ENCODE assay signal across 28 mouse cellular contexts in the genomic region with DNA sequence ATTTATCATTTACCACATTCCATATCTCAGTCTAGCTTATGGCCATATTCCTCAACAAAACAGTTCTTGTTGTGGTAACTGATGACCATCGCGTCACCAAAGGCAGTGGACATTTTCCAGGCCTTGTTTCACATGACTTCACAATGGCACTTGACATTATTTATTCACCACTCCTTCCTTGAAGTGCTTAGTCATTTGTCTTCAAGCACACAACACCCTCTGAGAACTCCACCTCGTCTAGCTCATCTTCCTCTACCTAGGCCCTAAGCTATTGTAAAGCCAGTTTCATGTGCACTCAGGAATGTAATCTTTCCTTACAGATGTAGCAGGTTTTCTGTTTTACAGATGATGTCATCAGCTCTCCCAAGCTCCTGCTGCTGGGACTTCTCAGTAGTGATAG. TPM values are rescaled to one million over a fixed set of nuclear protein-coding genes. Genes with fewer than 3 reads are reported as not detected.
DNase-seq lines count a peak whose midpoint lies in the region; ATAC-seq and TF ChIP-seq lines count a peak whose summit lies in the region.
"Had no signal": no experiment of that assay in that cellular context is flagged by ENCODE, and none has a peak within 500 bp of the region (broad histone marks: within the 10 kb centered on the region; RNA-seq: fewer than 3 reads in every experiment).

No protein-coding gene starts in this region.

- no peak overlapping the region for H3K27ac ChIP-seq in stomach, postnatal 0 days (replicated peaks)
- H3K27ac ChIP-seq: embryonic facial prominence, embryonic 13.5 days; embryonic facial prominence, embryonic 15.5 days; forebrain, embryonic 10.5 days; forebrain, embryonic 12.5 days had no signal

- WGBS in stomach, postnatal 0 days = 82% methylated on average over 3 of the region's 3 CpGs

- H3K4me3 ChIP-seq in stomach, postnatal 0 days (ENCODE audit: low read depth, low read length) = no peak overlapping the region
- H3K4me3 ChIP-seq: embryonic facial prominence, embryonic 13.5 days; embryonic facial prominence, embryonic 15.5 days; erythroblast, embryonic 14.5 days; forebrain, embryonic 10.5 days; forebrain, embryonic 12.5 days had no signal

- no peaks in the 10 kb centered on the region for H3K27me3 ChIP-seq in stomach, postnatal 0 days (ENCODE audit: control insufficient read depth, insufficient read depth, low read length)
- H3K27me3 ChIP-seq: CH12.LX; embryonic facial prominence, embryonic 13.5 days; embryonic facial prominence, embryonic 15.5 days; forebrain, embryonic 12.5 days had no signal

- TF ChIP-seq EP300 in stomach, postnatal 0 days (optimal IDR thresholded peaks at IDR 0.05) = no peak

- H3K9me3 ChIP-seq in stomach, postnatal 0 days (ENCODE audit: control insufficient read depth, low read length) = no peaks in the 10 kb centered on the region
- H3K9me3 ChIP-seq: embryonic facial prominence, embryonic 13.5 days; embryonic facial prominence, embryonic 15.5 days; forebrain, embryonic 10.5 days; forebrain, embryonic 12.5 days; G1E had no signal

- ATAC-seq in stomach, postnatal 0 days (ENCODE audit: low FRiP score, low TSS enrichment) = peak; percentile 56; the same call in 1 of the 2 replicates
- ATAC-seq: activated CD4-positive, CD25-positive, alpha-beta regulatory T cell, adult 4 months; CD4-positive, CD25-positive, alpha-beta regulatory T cell, adult 4 months; forebrain, embryonic 14.5 days; forebrain, embryonic 16.5 days had no signal

- DNase-seq in lung, adult 18-20 months = peak; percentile 20 to 43
- DNase-seq in lung, postnatal 10 days = no peak
- peak; percentile 34 for DNase-seq in lung, postnatal 25 days (ENCODE audit: low spot score)
- DNase-seq in lung, postnatal 4 days = no peak
- DNase-seq in MN1 (ENCODE audit: low spot score) = peak; percentile 19
- DNase-seq in stomach, postnatal 0 days (ENCODE audit: low spot score) = no peak
- DNase-seq in frontal cortex, postnatal 25 days (ENCODE audit: low spot score in 2 of 2) = no peak
- DNase-seq: adrenal gland, adult 8-10 months; adrenal gland, postnatal 14 days; adrenal gland, postnatal 36 days; B cell, adult 2 months; cerebellum, adult 18-20 months; cerebellum, adult 8-10 months; cerebellum, adult 9-11 months; cerebellum, postnatal 14 days; cerebellum, postnatal 36 days; embryo, embryonic 11 days had no signal

- no peak overlapping the region for H3K9ac ChIP-seq in stomach, postnatal 0 days (ENCODE audit: low read length)
- H3K9ac ChIP-seq: embryonic facial prominence, embryonic 13.5 days; embryonic facial prominence, embryonic 15.5 days; forebrain, embryonic 12.5 days had no signal

- H3K36me3 ChIP-seq in stomach, postnatal 0 days (ENCODE audit: control insufficient read depth, insufficient read depth, low read length) = no peaks in the 10 kb centered on the region
- H3K36me3 ChIP-seq: embryonic facial prominence, embryonic 13.5 days; embryonic facial prominence, embryonic 15.5 days; forebrain, embryonic 10.5 days; forebrain, embryonic 12.5 days; G1E had no signal

- no peak for TF ChIP-seq CTCF in stomach, postnatal 0 days (IDR thresholded peaks at IDR 0.05; ENCODE audit: low read depth)

- no peaks in the 10 kb centered on the region for H3K4me1 ChIP-seq in stomach, postnatal 0 days (replicated peaks; ENCODE audit: control insufficient read depth, insufficient read depth)

- H3K4me2 ChIP-seq in stomach, postnatal 0 days (replicated peaks; ENCODE audit: low read depth) = no peak overlapping the region
- H3K4me2 ChIP-seq: embryonic facial prominence, embryonic 13.5 days; embryonic facial prominence, embryonic 15.5 days; forebrain, embryonic 12.5 days had no signal

RNA-seq across cellular contexts. Expression of gene Chd1, which starts 5.8 kb away (rescaled TPM):
- polyA plus RNA-seq in stomach, postnatal 0 days (2015; fragmentation: Nextera tagmentation; extraction: Ambion mirVana) = 13.0 and 13.4 TPM in 2 replicates

Comparison
In these comparisons a context has a peak if more than half of its experiments do, and no peak if none do; other contexts are left out.
1. DNase-seq: peak in lung, adult 18-20 months (2 of 2), lung, postnatal 25 days (single experiment) and MN1 (single experiment); none in lung, postnatal 10 days (single experiment), lung, postnatal 4 days (0 of 2), stomach, postnatal 0 days (single experiment) and frontal cortex, postnatal 25 days (0 of 2).